Mouse (Mus musculus): ENCODE results near the gene Lekr1. TPM values are rescaled to one million over a fixed set of nuclear protein-coding genes. Genes with fewer than 3 reads are reported as not detected.
"Not testable (repeated sequence)": the region's sequence is repeated elsewhere in the genome, so short reads cannot be mapped to it uniquely, and the experiment has no call there.

Lekr1 gene
- polyA plus RNA-seq, 1 experiment = 6.6 TPM

GRCm38 (mm10) chr3:65764511-65765508 lies 98.8 kb downstream of the Lekr1 start:
- DNase-seq (ENCODE audit: extremely low spot score in 1 of 2, low spot score in 1 of 2) = no peak

GRCm38 (mm10) chr3:65766387-65766786 lies 100.4 kb downstream of the Lekr1 start:
- DNase-seq (ENCODE audit: extremely low spot score in 1 of 2, low spot score in 1 of 2) = no peak

DNA sequence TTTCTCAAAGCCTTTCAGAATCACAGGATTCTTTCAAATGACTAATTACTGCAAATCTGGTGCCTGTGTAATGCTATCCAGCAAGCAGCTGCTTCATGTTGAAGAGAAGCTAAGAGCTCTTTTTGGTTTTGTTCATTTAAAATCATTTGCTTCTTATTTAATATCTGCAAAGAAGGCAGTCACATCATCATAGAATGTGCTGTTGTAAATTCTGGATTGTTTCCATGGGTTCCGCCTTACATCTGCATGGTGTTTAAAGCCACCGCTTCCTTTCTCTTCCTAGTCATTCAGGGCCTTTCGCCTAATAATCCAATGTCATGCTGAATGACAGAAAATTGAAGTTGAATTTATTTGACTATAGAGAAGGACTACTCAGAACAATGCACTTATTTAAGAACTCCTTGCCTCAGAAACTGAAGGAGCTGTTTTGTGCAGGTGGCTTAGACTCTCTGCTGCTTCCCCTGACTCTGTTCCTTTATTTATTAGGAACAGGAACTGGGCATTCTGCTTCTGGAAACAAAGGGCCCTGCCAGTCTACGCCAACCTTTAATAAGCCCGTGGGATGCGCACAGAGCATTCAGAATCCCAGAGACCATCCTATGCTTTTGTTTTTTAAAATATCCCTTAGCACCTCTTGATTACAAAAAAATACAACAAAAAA lies 101.3 kb downstream of the Lekr1 start:
- peak in 1 of 2 experiments; percentile 10 for DNase-seq (ENCODE audit: extremely low spot score in 1 of 2, low spot score in 1 of 2)

DNA sequence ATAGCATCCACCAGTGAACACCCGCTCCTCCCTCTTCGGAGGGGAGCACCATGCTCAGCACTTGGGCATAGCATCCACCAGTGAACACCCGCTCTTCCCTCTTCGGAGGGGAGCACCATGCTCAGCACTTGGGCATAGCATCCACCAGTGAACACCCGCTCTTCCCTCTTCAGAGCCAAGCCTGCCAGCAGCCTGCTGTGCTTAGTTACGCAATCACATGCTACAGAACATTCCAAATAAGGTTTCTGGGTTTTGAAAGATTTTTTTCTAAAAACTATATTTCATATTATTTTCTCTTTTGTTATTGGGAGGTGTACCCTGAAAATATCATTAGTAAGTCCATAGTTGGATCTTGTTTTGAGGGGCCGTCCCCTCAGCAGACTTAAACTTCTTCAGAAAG lies 103.6 kb downstream of the Lekr1 start:
- DNase-seq (ENCODE audit: extremely low spot score in 1 of 2, low spot score in 1 of 2) = not testable (repeated sequence)

DNA sequence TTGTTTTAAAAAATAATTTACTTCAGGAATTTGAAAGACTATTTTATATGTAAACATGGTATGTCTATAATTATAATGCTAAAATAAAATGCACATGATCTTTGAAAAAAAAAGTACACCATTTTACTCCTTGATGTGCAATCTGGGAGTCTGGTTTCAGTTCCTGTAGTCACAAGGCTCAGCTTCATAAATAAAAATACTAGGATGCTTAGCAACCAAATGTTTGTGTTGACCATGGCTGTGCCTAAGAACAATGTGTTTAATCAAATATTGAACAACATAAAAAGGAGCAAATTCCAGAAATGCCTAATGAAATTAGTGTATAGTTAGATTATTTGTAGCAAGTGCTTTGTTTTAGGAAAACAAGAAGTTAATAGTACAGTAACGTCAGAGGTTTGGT lies 107.9 kb downstream of the Lekr1 start:
- no peak for DNase-seq (ENCODE audit: extremely low spot score in 1 of 2, low spot score in 1 of 2)

GRCm38 (mm10) chr3:65775096-65775495 lies 109.1 kb downstream of the Lekr1 start:
- no peak for DNase-seq (ENCODE audit: extremely low spot score in 1 of 2, low spot score in 1 of 2)

- DNase-seq (ENCODE audit: extremely low spot score in 1 of 2, low spot score in 1 of 2) = no peak
These were observed 116.2 kb downstream of the Lekr1 start for GRCm38 (mm10) chr3:65782246-65782645.

DNA sequence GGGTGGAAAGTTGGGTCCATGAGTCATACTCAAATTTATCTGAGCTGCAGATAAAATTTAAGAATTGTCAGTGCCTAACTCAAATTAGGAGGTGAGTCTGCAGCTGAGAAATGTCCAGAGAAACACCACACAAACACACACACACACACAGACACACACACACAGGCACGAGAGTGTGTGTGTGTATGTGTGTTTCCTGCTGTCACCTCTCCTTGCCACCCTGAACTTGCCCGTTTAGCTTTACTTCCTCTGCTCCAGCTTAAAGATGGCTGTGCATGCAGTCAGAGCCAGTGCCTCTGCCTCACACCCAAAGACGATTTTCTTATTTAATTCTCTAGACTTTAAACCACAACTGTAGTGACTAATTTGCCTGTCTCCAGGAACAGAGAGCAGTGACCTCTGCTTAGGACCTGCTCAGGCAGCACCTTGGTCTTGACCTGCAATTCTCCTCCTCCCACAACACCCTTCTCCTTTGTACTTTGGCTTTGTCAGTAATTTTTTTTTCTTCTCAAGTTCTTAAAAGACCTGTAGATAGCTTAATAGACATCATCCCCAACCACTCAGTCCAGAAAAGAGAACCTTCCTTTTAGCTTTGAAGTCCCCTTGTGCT lies 124.2 kb downstream of the Lekr1 start:
- DNase-seq (ENCODE audit: extremely low spot score in 1 of 2, low spot score in 1 of 2) = no peak

- DNase-seq (ENCODE audit: extremely low spot score in 1 of 2, low spot score in 1 of 2) = no peak
These were observed 127.5 kb downstream of the Lekr1 start for GRCm38 (mm10) chr3:65793561-65793960.

- DNase-seq (ENCODE audit: extremely low spot score in 1 of 2, low spot score in 1 of 2) = no peak
These were observed 128.7 kb downstream of the Lekr1 start for GRCm38 (mm10) chr3:65794711-65795110.

GRCm38 (mm10) chr3:65797345-65798137 lies 131.5 kb downstream of the Lekr1 start:
- DNase-seq (ENCODE audit: extremely low spot score in 1 of 2, low spot score in 1 of 2) = no peak

GRCm38 (mm10) chr3:65800962-65801361 lies 134.9 kb downstream of the Lekr1 start:
- DNase-seq (ENCODE audit: extremely low spot score in 1 of 2, low spot score in 1 of 2) = no peak

GRCm38 (mm10) chr3:65802185-65802584 lies 136.2 kb downstream of the Lekr1 start:
- DNase-seq (ENCODE audit: extremely low spot score in 1 of 2, low spot score in 1 of 2) = no peak

- no peak for DNase-seq (ENCODE audit: extremely low spot score in 1 of 2, low spot score in 1 of 2)
These were observed 136.8 kb downstream of the Lekr1 start for GRCm38 (mm10) chr3:65802868-65803267.

GRCm38 (mm10) chr3:65814881-65815280 lies 148.9 kb downstream of the Lekr1 start:
- DNase-seq (ENCODE audit: extremely low spot score in 1 of 2, low spot score in 1 of 2) = no peak

- no peak for DNase-seq (ENCODE audit: extremely low spot score in 1 of 2, low spot score in 1 of 2)
These were observed 150.0 kb downstream of the Lekr1 start for GRCm38 (mm10) chr3:65816012-65816411.

DNA sequence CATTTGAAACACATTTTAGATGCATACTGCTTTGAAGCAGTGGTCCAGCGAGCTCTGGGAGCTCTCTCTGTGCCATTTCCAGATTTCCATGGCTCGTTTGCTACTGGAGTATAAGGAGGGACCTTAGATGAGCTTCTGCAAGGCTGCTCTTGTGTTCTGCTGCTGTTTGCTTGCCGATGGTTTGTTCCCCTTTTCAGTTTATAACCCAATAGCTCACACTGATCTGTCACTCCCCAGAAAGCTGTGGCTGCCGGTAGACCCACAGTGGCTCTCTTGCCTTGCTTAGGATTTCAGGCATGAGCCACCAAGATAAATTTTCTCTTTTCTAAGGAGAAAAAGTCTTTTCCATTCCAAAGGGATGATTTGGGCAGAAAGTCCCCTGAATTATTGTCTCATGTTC lies 152.6 kb downstream of the Lekr1 start:
- no peak for DNase-seq (ENCODE audit: extremely low spot score in 1 of 2, low spot score in 1 of 2)

DNA sequence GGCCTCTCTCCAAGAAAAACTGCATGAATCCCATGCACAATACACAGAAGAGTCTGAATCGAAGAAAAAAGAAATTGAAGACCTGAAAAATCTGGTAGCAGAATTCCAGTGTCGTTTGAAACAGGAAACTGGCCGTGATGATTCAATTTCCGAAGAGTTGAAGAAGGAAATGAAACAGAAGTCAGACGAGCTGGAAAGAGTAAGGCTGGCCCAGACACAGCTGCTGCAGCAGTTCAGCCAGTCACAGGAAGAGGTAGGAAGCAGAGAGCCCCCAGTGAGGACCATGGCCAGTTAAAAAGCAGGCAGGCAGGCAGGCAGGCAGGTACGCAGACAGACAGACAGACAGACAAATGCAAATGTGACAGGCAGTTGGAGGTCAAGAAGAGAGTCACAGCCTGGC lies 153.8 kb downstream of the Lekr1 start:
- no peak for DNase-seq (ENCODE audit: extremely low spot score in 1 of 2, low spot score in 1 of 2)

GRCm38 (mm10) chr3:65824886-65825285 lies 158.9 kb downstream of the Lekr1 start:
- DNase-seq (ENCODE audit: extremely low spot score in 1 of 2, low spot score in 1 of 2) = no peak

- DNase-seq (ENCODE audit: extremely low spot score in 1 of 2, low spot score in 1 of 2) = no peak
These were observed 160.7 kb downstream of the Lekr1 start for GRCm38 (mm10) chr3:65826716-65827115.
